Mouse (Mus musculus) heart, embryonic 15.5 days (tissue): ENCODE data around the gene Ulk4. TPM values are rescaled to one million over a fixed set of nuclear protein-coding genes. Genes with fewer than 3 reads are reported as not detected.
A peak's percentile ranks its signal among the peaks of the same experiment; 100 is the strongest.

Experiments
- ATAC-seq: fragments of 200-750 bp; cut with Nextera tagmentation; replicated peaks from 2 replicates; pipeline ENCODE4 v1.8.0; 2017; ENCODE audit warnings: low read depth, moderate TSS enrichment; ENCODE audit not compliant: insufficient number of reproducible peaks, insufficient read depth, low FRiP score
- H3K27ac ChIP-seq: fragments of 300-500 bp; sonication (generic); 2 replicates; pipeline ENCODE4 v1.5.1; 2015; ENCODE audit warnings: mild to moderate bottlenecking, inconsistent platforms
- H3K27me3 ChIP-seq: fragments of 300-500 bp; sonication (generic); 2 replicates; pipeline ENCODE4 v1.6.1; 2015; ENCODE audit warnings: inconsistent platforms
- H3K36me3 ChIP-seq: fragments of 300-500 bp; sonication (generic); 2 replicates; pipeline ENCODE4 v1.6.1; 2015; ENCODE audit warnings: mild to moderate bottlenecking, inconsistent platforms
- H3K4me1 ChIP-seq: fragments of 300-500 bp; sonication (generic); replicated peaks from 2 replicates; pipeline ENCODE4 v1.6.1; 2015; ENCODE audit warnings: inconsistent platforms
- H3K4me2 ChIP-seq: fragments of 300-500 bp; sonication (generic); 2 replicates; pipeline ENCODE4 v1.6.1; 2015; ENCODE audit warnings: inconsistent platforms, mild to moderate bottlenecking, moderate library complexity
- H3K4me3 ChIP-seq: fragments of 300-500 bp; sonication (generic); 2 replicates; pipeline ENCODE4 v1.5.1; 2015; ENCODE audit warnings: mild to moderate bottlenecking, inconsistent platforms
- H3K9ac ChIP-seq: fragments of 300-500 bp; sonication (generic); 2 replicates; pipeline ENCODE4 v1.6.1; 2015; ENCODE audit warnings: mild to moderate bottlenecking, inconsistent platforms
- H3K9me3 ChIP-seq: fragments of 300-500 bp; sonication (generic); replicated peaks from 2 replicates; pipeline ENCODE4 v1.6.1; 2016; ENCODE audit warnings: inconsistent platforms
- WGBS: fragments of 180-500 bp; shearing (Covaris S2); methylation state at CpG from one replicate; pipeline ENCODE4 v1.1.7; 2015; ENCODE audit warnings: mixed read lengths; 5-methylcytosine and 5-hydroxymethylcytosine counted together
- polyA plus RNA-seq: library from polyadenylated mRNA; unstranded; fragments of >200 nt; fragmentation: Nextera tagmentation; extraction: Ambion mirVana; gene quantifications from 2 replicates; pipeline ENCODE4 v1.2.1, GENCODE M21; 2015

The Ulk4 gene
- polyA plus RNA-seq, 1 experiment from 2014 or later, result 89.3 TPM

GRCm38 (mm10) chr9:121093760-121094159 is 183.2 kb downstream of the Ulk4 start:
- Histone ChIP-seq H3K9ac (no peak overlapping the region), H3K4me2 (no peak overlapping the region), H3K4me3 (no peak overlapping the region), H3K27me3 (no peaks in the 10 kb centered on the region), H3K4me1 (no peaks in the 10 kb centered on the region), H3K27ac (no peak overlapping the region), H3K9me3 (no peaks in the 10 kb centered on the region), H3K36me3 (no peaks in the 10 kb centered on the region)
- ATAC-seq, result no peak
- WGBS, result 73% methylated on average over 7 of the region's 7 CpGs

GRCm38 (mm10) chr9:121092568-121092967 is 184.4 kb downstream of the Ulk4 start:
- WGBS, result 78% methylated on average over 5 of the region's 5 CpGs
- ATAC-seq, result no peak
- no peaks in the 10 kb centered on the region for H3K4me1 ChIP-seq
- H3K9me3 ChIP-seq, result no peaks in the 10 kb centered on the region
- H3K27me3 ChIP-seq, result no peaks in the 10 kb centered on the region
- H3K9ac ChIP-seq, result no peak overlapping the region
- H3K36me3 ChIP-seq, result no peaks in the 10 kb centered on the region
- H3K4me3 ChIP-seq, result no peak overlapping the region
- H3K27ac ChIP-seq, result no peak overlapping the region
- no peak overlapping the region for H3K4me2 ChIP-seq

- Histone ChIP-seq H3K4me1 (no peaks in the 10 kb centered on the region), H3K9ac (no peak overlapping the region), H3K27me3 (no peaks in the 10 kb centered on the region), H3K36me3 (no peaks in the 10 kb centered on the region), H3K4me2 (no peak overlapping the region), H3K9me3 (no peaks in the 10 kb centered on the region), H3K4me3 (no peak overlapping the region), H3K27ac (no peak overlapping the region)
- no peak for ATAC-seq
- 82% methylated on average over 10 of the region's 10 CpGs for WGBS
Observed at GRCm38 (mm10) chr9:121091016-121091735, 185.8 kb downstream of the Ulk4 start.

DNA sequence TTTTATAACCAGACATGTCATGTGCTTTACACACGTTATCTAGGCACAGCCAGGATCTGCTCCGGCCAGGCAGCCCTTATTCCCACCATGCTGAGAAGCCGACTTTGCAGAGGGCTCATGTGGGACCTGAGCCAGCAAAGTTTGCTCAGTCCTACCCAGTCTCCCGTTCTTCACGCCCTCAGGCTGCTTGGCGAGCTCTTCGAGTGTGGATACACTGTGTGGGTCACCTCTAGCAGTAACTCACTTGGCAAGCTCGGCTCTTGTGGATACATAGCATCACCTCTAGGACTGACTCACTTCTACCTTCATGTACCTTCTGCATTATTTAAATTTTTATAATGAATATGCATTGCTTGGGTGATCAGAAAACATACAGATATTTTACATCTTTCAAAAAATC is 189.3 kb downstream of the Ulk4 start:
- H3K27me3 ChIP-seq, result no peaks in the 10 kb centered on the region
- ATAC-seq, result no peak; the same call in 1 of the 2 replicates
- H3K27ac ChIP-seq, result no peak overlapping the region
- H3K4me2 ChIP-seq, result no peak overlapping the region
- no peaks in the 10 kb centered on the region for H3K9me3 ChIP-seq
- no peaks in the 10 kb centered on the region for H3K4me1 ChIP-seq
- H3K9ac ChIP-seq, result no peak overlapping the region
- H3K4me3 ChIP-seq, result no peak overlapping the region
- WGBS, result 40% methylated on average over 8 of the region's 8 CpGs
- H3K36me3 ChIP-seq, result no peaks in the 10 kb centered on the region

GRCm38 (mm10) chr9:121084191-121084590 is 192.8 kb downstream of the Ulk4 start:
- Histone ChIP-seq H3K4me3 (no peak overlapping the region), H3K27ac (no peak overlapping the region), H3K27me3 (no peaks in the 10 kb centered on the region), H3K9me3 (no peaks in the 10 kb centered on the region), H3K9ac (no peak overlapping the region), H3K4me1 (peaks cover 9% of the 10 kb centered on the region; the same call in 1 of the 2 replicates), H3K36me3 (no peaks in the 10 kb centered on the region), H3K4me2 (no peak overlapping the region)
- 79% methylated on average over 4 of the region's 4 CpGs for WGBS
- ATAC-seq, result no peak

DNA sequence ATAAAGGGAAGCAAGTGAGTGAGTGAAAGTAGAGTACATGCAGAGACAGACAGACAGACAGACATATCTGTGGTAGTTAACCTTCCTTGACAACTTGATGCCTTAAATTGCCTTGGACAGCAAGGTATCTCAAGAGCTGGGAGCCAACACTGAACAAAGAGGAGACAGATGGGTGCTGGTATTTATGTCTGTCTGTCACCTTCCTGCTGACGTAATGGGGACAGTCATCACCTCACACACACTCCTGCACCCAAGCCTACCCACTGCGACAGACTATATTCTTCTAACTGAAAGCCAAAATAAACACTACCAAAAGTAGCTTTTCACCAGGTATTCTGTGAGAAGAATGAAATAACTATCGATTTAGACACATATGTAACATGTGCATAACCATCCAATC is 196.2 kb downstream of the Ulk4 start:
- H3K4me1 ChIP-seq, result peaks cover 11% of the 10 kb centered on the region; the same call in 1 of the 2 replicates
- ATAC-seq, result no peak

GRCm38 (mm10) chr9:121080413-121080812 is 196.6 kb downstream of the Ulk4 start:
- no peak overlapping the region for H3K9ac ChIP-seq
- peaks cover 11% of the 10 kb centered on the region; the same call in 1 of the 2 replicates for H3K4me1 ChIP-seq
- H3K36me3 ChIP-seq, result no peaks in the 10 kb centered on the region
- H3K9me3 ChIP-seq, result no peaks in the 10 kb centered on the region
- no peak for ATAC-seq
- H3K27me3 ChIP-seq, result no peaks in the 10 kb centered on the region
- H3K4me3 ChIP-seq, result no peak overlapping the region
- H3K4me2 ChIP-seq, result no peak overlapping the region
- no peak overlapping the region for H3K27ac ChIP-seq
- 74% methylated on average over 10 of the region's 10 CpGs for WGBS

More for the DNA sequence above, 196.2 kb downstream of the Ulk4 start:
- no peak overlapping the region for H3K4me3 ChIP-seq
- H3K9ac ChIP-seq, result no peak overlapping the region
- H3K9me3 ChIP-seq, result no peaks in the 10 kb centered on the region
- H3K27ac ChIP-seq, result no peak overlapping the region
- WGBS, result 68% methylated on average over 3 of the region's 3 CpGs
- no peaks in the 10 kb centered on the region for H3K27me3 ChIP-seq
- no peak overlapping the region for H3K4me2 ChIP-seq
- no peaks in the 10 kb centered on the region for H3K36me3 ChIP-seq

DNA sequence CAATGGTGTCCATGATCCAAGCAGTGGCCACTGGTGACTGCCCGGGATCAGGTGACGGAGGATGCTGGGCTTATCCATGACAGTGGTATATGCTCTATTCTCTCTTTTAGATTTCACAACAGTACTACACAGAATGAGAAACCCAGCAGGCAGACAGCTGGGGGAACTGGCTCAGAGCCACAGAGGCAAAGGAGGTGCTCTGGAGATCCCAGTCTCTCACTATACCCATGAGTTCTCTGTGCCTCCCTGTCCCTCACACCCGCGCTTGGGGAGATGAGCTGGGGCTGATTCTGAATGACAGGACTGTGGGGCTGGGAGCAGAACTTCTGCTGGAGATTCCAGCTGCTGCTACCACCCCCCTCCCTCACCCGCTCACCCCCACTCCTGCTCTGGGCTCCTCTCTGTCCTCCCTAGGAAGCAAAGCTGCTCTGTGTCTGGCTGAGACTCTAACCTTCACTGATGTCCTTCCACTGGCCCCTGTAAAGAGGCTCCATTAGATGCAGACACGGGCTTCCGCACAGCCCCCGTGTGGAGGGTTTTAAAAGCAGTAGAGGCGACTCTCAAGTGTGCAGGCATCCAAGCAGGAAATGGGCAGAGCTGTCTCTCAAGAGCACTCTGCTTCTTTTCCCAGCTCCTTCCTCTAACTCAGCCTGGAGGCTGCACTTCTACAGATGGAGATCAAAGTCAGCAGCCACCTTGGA is 197.5 kb downstream of the Ulk4 start:
- H3K4me2 ChIP-seq, result peak overlapping the region; percentile 16; the same call in 1 of the 2 replicates
- no peaks in the 10 kb centered on the region for H3K27me3 ChIP-seq
- H3K4me3 ChIP-seq, result no peak overlapping the region
- H3K4me1 ChIP-seq, result peaks cover 11% of the 10 kb centered on the region; the same call in 1 of the 2 replicates
- H3K9me3 ChIP-seq, result no peaks in the 10 kb centered on the region
- H3K27ac ChIP-seq, result peak overlapping the region; percentile 18; the same call in 1 of the 2 replicates
- H3K36me3 ChIP-seq, result no peaks in the 10 kb centered on the region
- no peak overlapping the region for H3K9ac ChIP-seq
- ATAC-seq, result peak; percentile 51; the same call in 1 of the 2 replicates
- 31% methylated on average over 9 of the region's 9 CpGs for WGBS

DNA sequence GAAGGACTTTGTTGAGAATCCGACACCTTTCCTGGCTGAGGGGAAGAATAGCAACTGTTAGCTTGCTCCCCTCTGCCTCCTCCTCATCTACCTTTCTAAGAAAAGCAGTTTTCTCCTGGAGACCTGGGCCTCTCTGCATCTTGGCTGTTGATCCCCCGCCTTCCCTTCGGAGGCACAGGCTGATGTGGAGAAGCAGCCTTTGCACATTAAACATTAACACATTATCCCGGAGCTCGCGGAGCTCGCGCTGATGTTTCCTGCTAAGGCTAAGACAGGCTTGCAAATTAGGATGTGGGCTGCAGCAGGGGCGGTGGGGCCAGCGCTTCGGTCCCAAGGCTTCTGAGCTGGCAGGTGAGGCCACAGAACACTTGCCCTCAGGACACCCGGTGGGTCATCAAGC is 200.7 kb downstream of the Ulk4 start:
- WGBS, result 56% methylated on average over 12 of the region's 12 CpGs
- ATAC-seq, result no peak
- no peak overlapping the region for H3K9ac ChIP-seq
- H3K27me3 ChIP-seq, result no peaks in the 10 kb centered on the region
- H3K4me2 ChIP-seq, result no peak overlapping the region
- H3K36me3 ChIP-seq, result no peaks in the 10 kb centered on the region
- H3K4me1 ChIP-seq, result peaks cover 11% of the 10 kb centered on the region; the same call in 1 of the 2 replicates
- H3K4me3 ChIP-seq, result no peak overlapping the region
- no peak overlapping the region for H3K27ac ChIP-seq
- no peaks in the 10 kb centered on the region for H3K9me3 ChIP-seq

DNA sequence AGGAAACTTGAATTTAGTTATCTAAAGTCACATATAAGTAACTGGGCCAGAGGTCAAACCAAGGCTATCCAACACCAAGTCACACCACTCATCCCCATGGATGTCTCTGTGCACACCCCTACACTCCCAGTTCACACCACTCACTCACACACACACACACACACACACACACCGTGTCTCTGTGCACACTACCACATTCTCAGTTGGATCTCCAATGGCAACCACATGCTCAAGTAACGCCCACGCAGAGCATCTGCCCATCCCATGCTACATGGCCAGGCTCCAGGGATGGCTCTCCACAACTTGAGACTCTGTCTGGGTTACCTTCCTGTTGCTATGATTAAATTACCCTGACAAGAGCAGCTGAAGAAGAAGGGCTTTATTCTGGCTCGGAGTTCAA is 201.8 kb downstream of the Ulk4 start:
- H3K27ac ChIP-seq, result no peak overlapping the region
- H3K27me3 ChIP-seq, result no peaks in the 10 kb centered on the region
- H3K4me2 ChIP-seq, result no peak overlapping the region
- no peak for ATAC-seq
- WGBS, result 82% methylated on average over 4 of the region's 4 CpGs
- no peak overlapping the region for H3K4me3 ChIP-seq
- no peaks in the 10 kb centered on the region for H3K36me3 ChIP-seq
- no peak overlapping the region for H3K9ac ChIP-seq
- no peaks in the 10 kb centered on the region for H3K9me3 ChIP-seq
- peaks cover 16% of the 10 kb centered on the region; the same call in 1 of the 2 replicates for H3K4me1 ChIP-seq

DNA sequence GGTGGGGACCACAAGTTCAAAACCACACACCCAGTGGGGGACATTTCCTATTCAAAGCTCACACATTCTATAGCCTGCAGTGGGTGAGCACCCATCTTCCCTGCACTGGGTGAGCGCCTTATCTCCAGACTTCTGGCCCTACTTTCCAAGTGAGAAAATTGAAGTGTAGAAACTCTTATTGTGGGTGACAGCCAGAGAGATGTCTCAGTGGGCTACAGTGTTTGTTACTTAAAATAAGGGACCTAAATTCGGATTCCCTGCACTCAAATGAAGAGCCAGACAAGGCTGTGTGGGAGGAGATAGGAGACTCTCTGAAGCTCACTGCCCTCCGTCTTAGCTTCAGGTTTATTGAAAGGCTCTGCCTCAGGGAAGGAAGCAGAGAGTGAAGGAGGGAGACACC is 202.3 kb downstream of the Ulk4 start:
- no peak overlapping the region for H3K4me2 ChIP-seq
- H3K4me1 ChIP-seq, result peaks cover 12% of the 10 kb centered on the region; the same call in 1 of the 2 replicates
- H3K4me3 ChIP-seq, result no peak overlapping the region
- H3K9ac ChIP-seq, result no peak overlapping the region
- WGBS, result 88% methylated on average over 3 of the region's 3 CpGs
- no peaks in the 10 kb centered on the region for H3K27me3 ChIP-seq
- no peak for ATAC-seq
- no peak overlapping the region for H3K27ac ChIP-seq
- H3K9me3 ChIP-seq, result no peaks in the 10 kb centered on the region
- no peaks in the 10 kb centered on the region for H3K36me3 ChIP-seq
